Mouse (Mus musculus) neural tube, embryonic 12.5 days (tissue): Measurements from ENCODE around the gene Klrb1. TPM values are rescaled to one million over a fixed set of nuclear protein-coding genes. Genes with fewer than 3 reads are reported as not detected.
"Not testable (repeated sequence)": the region's sequence is repeated elsewhere in the genome, so short reads cannot be mapped to it uniquely, and the experiment has no call there.

ENCODE experiments used
- ATAC-seq: fragments of 200-750 bp; cut with Nextera tagmentation; 2 replicates; pipeline ENCODE4 v1.8.0; 2017; ENCODE audit warnings: low read depth, mild to moderate bottlenecking, moderate TSS enrichment, moderate library complexity; ENCODE audit not compliant: low FRiP score
- H3K27ac ChIP-seq: fragments of 300-500 bp; sonication (generic); 2 replicates; pipeline ENCODE4 v1.5.1; 2016
- H3K27me3 ChIP-seq: fragments of 300-500 bp; sonication (generic); replicated peaks from 2 replicates; pipeline ENCODE4 v1.6.1; 2016; ENCODE audit warnings: mild to moderate bottlenecking
- H3K36me3 ChIP-seq: fragments of 300-500 bp; sonication (generic); 2 replicates; pipeline ENCODE4 v1.6.1; 2016; ENCODE audit warnings: mild to moderate bottlenecking
- H3K4me1 ChIP-seq: fragments of 300-500 bp; sonication (generic); 2 replicates; pipeline ENCODE4 v1.6.1; 2016
- H3K4me2 ChIP-seq: fragments of 300-500 bp; sonication (generic); replicated peaks from 2 replicates; pipeline ENCODE4 v1.6.1; 2016; ENCODE audit warnings: mild to moderate bottlenecking
- H3K4me3 ChIP-seq: fragments of 300-500 bp; sonication (generic); 2 replicates; pipeline ENCODE4 v1.5.1; 2016
- H3K9ac ChIP-seq: fragments of 300-500 bp; sonication (generic); 2 replicates; pipeline ENCODE4 v1.6.1; 2016; ENCODE audit warnings: mild to moderate bottlenecking
- H3K9me3 ChIP-seq: fragments of 300-500 bp; sonication (generic); 2 replicates; pipeline ENCODE4 v1.6.1; 2016; ENCODE audit warnings: mild to moderate bottlenecking
- WGBS: fragments of 180-500 bp; shearing (Covaris S2); methylation state at CpG from one replicate; pipeline ENCODE4 v1.1.7; 2016; 5-methylcytosine and 5-hydroxymethylcytosine counted together
- polyA plus RNA-seq: library from polyadenylated mRNA; unstranded; fragments of >200 nt; fragmentation: Nextera tagmentation; extraction: Ambion mirVana; gene quantifications from 2 replicates; pipeline ENCODE4 v1.2.1, GENCODE M21; 2016

Gene Klrb1
- polyA plus RNA-seq, 1 experiment from 2014 or later = not detected

GRCm38 (mm10) chr6:128760016-128760415 is 37.2 kb upstream of the Klrb1 start:
- under 1% methylated on average over 22 of the region's 22 CpGs for WGBS
- peak overlapping the region; percentile 59; the same call in 1 of the 2 replicates for H3K27ac ChIP-seq
- ATAC-seq = peak; percentile 45

DNA sequence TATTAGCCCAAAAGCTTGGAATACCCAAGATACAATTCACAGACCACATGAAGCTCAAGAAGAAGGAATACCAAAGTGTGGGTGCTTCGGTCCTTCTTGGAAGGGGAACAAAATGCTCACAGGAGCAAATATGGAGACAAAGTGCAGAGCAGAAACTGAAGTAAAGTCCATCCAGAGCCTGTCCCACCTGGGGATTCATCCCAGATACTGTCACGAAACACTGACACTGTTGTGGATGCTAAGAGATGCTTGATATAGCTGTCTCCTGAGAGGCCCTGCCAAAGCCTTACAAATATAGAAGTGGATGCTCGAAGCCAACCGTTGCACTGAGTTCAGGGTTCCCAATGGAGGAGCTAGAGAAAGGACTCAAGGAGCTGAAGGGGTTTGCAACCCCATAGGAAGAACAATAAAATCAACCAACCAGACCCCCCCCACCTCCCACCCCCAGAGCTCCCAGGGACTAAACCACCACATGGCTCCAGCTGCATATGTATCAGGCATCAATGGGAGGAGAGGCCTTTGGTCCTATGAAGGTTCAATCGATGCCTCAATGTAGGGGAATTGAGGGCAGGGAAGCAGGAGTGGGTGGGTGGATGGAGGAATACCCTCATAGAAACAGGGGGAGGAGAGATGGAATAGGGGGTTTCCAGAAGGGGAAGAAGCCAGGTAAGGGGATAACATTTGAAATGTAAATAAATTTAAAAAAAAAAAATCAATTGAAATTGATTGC is 36.5 kb upstream of the Klrb1 start:
- 82% methylated on average over 5 of the region's 5 CpGs for WGBS
- Histone ChIP-seq H3K9me3 (no peaks in the 10 kb centered on the region), H3K9ac (no peak overlapping the region), H3K27me3 (no peaks in the 10 kb centered on the region), H3K4me1 (0 out of 2 replicates have a peak, but pooled peaks cover 3% of the 10 kb centered on the region), H3K27ac (no peak overlapping the region), H3K36me3 (no peaks in the 10 kb centered on the region), H3K4me2 (peak overlapping the region; percentile 23; the same call in 1 of the 2 replicates), H3K4me3 (peak overlapping the region; percentile 55; the same call in 1 of the 2 replicates)
- no peak for ATAC-seq

More at GRCm38 (mm10) chr6:128760016-128760415, 37.2 kb upstream of the Klrb1 start:
- H3K9me3 ChIP-seq, H3K4me1 ChIP-seq, H3K36me3 ChIP-seq, H3K27me3 ChIP-seq: not testable (repeated sequence)
- Histone ChIP-seq H3K4me3 (peak overlapping the region; percentile 55), H3K9ac (peak overlapping the region; percentile 61), H3K4me2 (peak overlapping the region; percentile 36)

- H3K36me3 ChIP-seq, ATAC-seq, H3K9ac ChIP-seq, H3K4me2 ChIP-seq, H3K27ac ChIP-seq, H3K27me3 ChIP-seq, H3K4me3 ChIP-seq, H3K4me1 ChIP-seq, H3K9me3 ChIP-seq: not testable (repeated sequence)
- 55% methylated on average over 4 of the region's 4 CpGs for WGBS
Observed at GRCm38 (mm10) chr6:128755402-128755763, 32.5 kb upstream of the Klrb1 start.

DNA sequence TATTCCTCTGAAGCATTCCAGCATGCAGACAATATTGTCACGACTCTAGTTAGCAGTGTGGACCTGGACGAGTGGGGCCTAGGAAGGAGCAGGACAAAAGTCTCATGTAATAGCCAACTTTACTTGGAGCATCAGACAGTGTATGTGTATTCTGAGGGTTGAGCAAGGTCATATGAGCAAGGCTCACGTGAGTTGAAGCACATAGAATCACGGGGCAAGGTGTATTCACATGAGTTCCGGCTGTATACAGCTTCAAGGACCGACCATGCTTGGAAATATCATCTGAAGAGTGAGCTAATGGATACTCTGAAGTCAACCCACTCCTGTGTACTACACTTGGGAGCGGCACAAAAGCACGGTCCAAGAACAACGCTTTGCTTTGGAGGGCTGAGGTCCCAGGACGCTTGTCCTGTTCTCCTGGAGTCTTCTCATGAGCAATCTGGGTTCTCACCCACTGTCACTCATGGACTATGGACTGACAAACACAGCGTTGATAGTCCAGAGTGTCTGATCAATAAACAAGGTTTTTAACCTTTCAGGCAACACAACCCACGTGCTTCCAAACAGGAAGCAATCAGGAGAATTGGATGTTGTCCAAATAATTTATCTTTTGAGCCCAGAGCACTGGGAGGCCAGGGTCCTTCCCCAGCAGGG is 32.0 kb upstream of the Klrb1 start:
- not testable (repeated sequence) for H3K27me3 ChIP-seq, H3K27ac ChIP-seq, H3K9me3 ChIP-seq, ATAC-seq, H3K4me1 ChIP-seq, H3K4me3 ChIP-seq, H3K4me2 ChIP-seq, H3K36me3 ChIP-seq, H3K9ac ChIP-seq
- WGBS = 85% methylated on average over 12 of the region's 12 CpGs

DNA sequence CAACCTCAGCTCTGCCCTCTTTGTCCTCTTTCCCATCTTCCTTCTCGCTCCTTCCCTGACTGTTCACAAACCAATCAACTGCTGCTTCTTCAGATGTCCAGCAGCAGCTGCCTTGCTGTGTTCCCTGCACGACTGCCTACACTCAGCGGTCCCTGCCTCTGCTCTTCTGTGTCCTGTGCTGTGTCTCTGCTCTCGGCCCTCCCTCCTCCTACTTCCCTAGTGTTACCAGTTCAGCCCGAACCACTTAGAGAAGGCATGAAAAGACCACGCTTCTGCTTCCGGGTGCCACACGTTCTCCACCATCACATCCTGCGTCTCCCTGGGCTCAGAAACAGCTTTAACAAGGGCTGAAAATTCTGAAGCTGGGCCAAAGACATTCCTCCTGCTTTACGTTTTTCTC is 31.4 kb upstream of the Klrb1 start:
- H3K9ac ChIP-seq = 0 out of 2 replicates have a peak overlapping the region, but pooled peaks have one; percentile 38
- not testable (repeated sequence) for H3K4me1 ChIP-seq, H3K36me3 ChIP-seq, H3K4me3 ChIP-seq, H3K9me3 ChIP-seq, H3K27me3 ChIP-seq, H3K27ac ChIP-seq
- 45% methylated on average over 10 of the region's 10 CpGs for WGBS
- ATAC-seq = peak; percentile 56
- H3K4me2 ChIP-seq = 0 out of 2 replicates have a peak overlapping the region, but pooled peaks have one; percentile 9

- H3K9ac ChIP-seq, H3K27me3 ChIP-seq, H3K4me3 ChIP-seq, H3K36me3 ChIP-seq, H3K9me3 ChIP-seq, H3K27ac ChIP-seq, H3K4me1 ChIP-seq: not testable (repeated sequence)
- 0 out of 2 replicates have a peak overlapping the region, but pooled peaks have one; percentile 9 for H3K4me2 ChIP-seq
- peak; percentile 97 for ATAC-seq
- 39% methylated on average over 8 of the region's 8 CpGs for WGBS
Observed at GRCm38 (mm10) chr6:128753610-128754224, 30.9 kb upstream of the Klrb1 start.

DNA sequence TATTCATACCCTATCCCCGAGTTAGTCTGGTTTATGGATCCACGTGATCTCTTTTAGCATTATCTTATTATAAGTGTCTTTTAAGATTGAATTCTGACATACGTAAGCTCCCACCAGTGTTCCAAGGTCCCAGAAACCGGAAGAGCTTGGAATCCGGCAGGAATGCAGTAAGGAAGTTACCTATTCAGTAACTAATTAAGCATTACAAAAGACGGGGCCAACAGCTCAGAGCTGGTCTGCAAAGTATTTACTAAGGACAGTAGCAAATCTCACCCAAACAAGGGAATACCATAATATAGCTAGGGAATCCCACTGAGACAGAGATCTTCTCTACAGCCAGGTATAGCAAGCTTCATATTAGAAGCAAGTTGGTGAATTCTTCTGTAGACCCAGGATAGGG is 24.1 kb upstream of the Klrb1 start:
- not testable (repeated sequence) for ATAC-seq, H3K27ac ChIP-seq, H3K4me1 ChIP-seq, H3K36me3 ChIP-seq, H3K9ac ChIP-seq, H3K27me3 ChIP-seq, H3K4me3 ChIP-seq, H3K4me2 ChIP-seq, H3K9me3 ChIP-seq
- WGBS = 80% methylated on average over 6 of the region's 6 CpGs

DNA sequence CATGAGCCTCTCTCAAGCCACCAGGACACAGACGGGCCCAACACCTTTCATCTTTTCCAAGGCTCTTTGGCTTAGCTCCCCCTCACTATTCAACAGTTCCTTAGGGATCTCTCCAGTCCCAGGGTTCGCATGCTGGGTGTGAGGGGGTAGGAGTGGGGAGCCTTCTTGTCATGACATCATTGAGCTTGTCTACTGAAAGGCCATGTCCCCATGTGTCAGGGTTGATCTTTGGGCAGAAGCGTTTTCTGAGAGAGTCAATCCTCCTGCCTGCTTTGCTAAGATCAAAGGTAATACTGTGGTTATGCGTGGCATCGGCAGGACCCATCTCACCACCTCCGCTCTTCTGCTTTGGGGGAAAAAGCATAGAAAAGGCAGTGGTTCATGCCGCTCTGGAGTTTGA is 14.6 kb upstream of the Klrb1 start:
- 90% methylated on average over 7 of the region's 7 CpGs for WGBS
- Histone ChIP-seq H3K36me3 (no peaks in the 10 kb centered on the region), H3K9me3 (no peaks in the 10 kb centered on the region), H3K4me3 (no peak overlapping the region), H3K27ac (no peak overlapping the region), H3K4me1 (peaks cover 6% of the 10 kb centered on the region; the same call in 1 of the 2 replicates), H3K9ac (no peak overlapping the region), H3K27me3 (no peaks in the 10 kb centered on the region), H3K4me2 (no peak overlapping the region)
- no peak for ATAC-seq

- Histone ChIP-seq H3K9me3 (no peaks in the 10 kb centered on the region), H3K4me2 (no peak overlapping the region), H3K9ac (no peak overlapping the region), H3K4me3 (no peak overlapping the region), H3K27ac (no peak overlapping the region), H3K4me1 (peaks cover 6% of the 10 kb centered on the region; the same call in 1 of the 2 replicates), H3K36me3 (no peaks in the 10 kb centered on the region), H3K27me3 (no peaks in the 10 kb centered on the region)
- no peak for ATAC-seq
Observed at GRCm38 (mm10) chr6:128736100-128736499, 13.2 kb upstream of the Klrb1 start.

DNA sequence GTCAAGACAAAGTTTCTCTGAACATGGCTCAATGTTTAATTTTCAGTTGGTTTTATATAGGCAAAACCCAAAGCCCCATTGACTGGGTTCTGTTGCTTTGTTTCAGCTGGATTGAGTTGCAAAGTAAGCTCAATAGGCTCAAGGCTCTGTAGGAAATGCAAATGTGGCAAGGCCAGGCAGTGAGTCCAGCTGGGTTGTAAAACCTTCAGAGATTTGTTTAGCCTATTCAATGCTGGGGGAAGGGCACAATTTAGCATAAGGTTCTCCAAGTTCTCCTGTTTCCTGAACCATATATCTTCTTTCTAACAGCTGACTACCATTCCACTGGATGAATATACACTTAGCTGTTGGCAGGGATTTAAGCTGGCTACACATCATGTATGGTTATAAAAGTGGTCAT is 12.0 kb upstream of the Klrb1 start:
- peak; percentile 44; the same call in 1 of the 2 replicates for ATAC-seq
- no peak overlapping the region for H3K27ac ChIP-seq
- H3K36me3 ChIP-seq = no peaks in the 10 kb centered on the region
- H3K9me3 ChIP-seq = no peaks in the 10 kb centered on the region
- no peaks in the 10 kb centered on the region for H3K27me3 ChIP-seq
- H3K4me1 ChIP-seq = peaks cover 6% of the 10 kb centered on the region; the same call in 1 of the 2 replicates
- H3K4me2 ChIP-seq = no peak overlapping the region
- H3K4me3 ChIP-seq = no peak overlapping the region
- H3K9ac ChIP-seq = no peak overlapping the region

- WGBS = 67% methylated on average over 5 of the region's 5 CpGs
- H3K27me3 ChIP-seq = no peaks in the 10 kb centered on the region
- no peak for ATAC-seq
Observed at GRCm38 (mm10) chr6:128733908-128734679, 11.2 kb upstream of the Klrb1 start.

GRCm38 (mm10) chr6:128732032-128732431 is 9.2 kb upstream of the Klrb1 start:
- H3K27me3 ChIP-seq = no peaks in the 10 kb centered on the region
- H3K4me3 ChIP-seq = no peak overlapping the region
- no peak overlapping the region for H3K27ac ChIP-seq
- H3K9me3 ChIP-seq = no peaks in the 10 kb centered on the region
- H3K9ac ChIP-seq = no peak overlapping the region
- H3K4me1 ChIP-seq = peaks cover 6% of the 10 kb centered on the region; the same call in 1 of the 2 replicates
- WGBS = 88% methylated on average over 3 of the region's 3 CpGs
- H3K4me2 ChIP-seq = no peak overlapping the region
- ATAC-seq = no peak
- no peaks in the 10 kb centered on the region for H3K36me3 ChIP-seq

More at GRCm38 (mm10) chr6:128733908-128734679, 11.2 kb upstream of the Klrb1 start:
- Histone ChIP-seq H3K9me3 (no peaks in the 10 kb centered on the region), H3K36me3 (no peaks in the 10 kb centered on the region), H3K4me1 (peaks cover 6% of the 10 kb centered on the region; the same call in 1 of the 2 replicates), H3K27ac (no peak overlapping the region), H3K9ac (no peak overlapping the region), H3K4me3 (no peak overlapping the region), H3K4me2 (no peak overlapping the region)
